ENCODE assay signal across 20 mouse cellular contexts in the genomic region with DNA sequence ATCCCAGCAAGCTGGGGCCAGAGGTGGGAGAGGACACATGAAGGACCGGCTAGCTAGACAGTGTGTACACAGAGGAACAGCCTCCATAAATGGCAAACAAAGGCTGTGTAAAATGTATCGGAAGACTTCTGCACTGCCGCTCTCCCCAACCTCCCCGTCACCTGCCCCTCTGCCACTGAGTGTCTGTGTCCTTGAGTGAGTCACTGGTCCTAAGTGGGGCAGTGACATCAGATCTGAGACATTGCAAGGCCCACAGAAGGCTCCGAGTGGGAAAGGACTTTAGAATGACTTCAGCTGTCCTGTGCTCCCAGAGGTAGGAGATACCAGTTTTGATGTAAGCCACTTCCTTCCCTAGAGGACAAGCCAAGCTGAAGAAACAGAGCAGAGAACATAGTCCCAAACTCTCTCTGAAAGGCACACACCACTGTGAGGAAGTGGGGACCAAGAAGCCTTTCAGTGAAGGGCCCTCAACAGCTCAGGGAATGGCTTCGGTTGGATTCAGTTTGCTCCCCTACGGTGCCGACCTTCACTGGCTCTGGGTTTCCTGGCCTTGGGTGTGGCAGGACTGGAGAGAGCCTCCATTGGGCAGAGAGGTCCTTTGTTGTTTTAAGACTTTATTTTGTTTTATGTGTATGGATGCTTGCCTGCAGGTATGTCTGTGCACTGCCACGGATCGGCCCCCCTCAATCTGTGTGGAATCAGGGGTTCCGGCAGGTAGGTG. TPM values are rescaled to one million over a fixed set of nuclear protein-coding genes. Genes with fewer than 3 reads are reported as not detected.
DNase-seq lines count a peak whose midpoint lies in the region; TF ChIP-seq lines count a peak whose summit lies in the region.
"Had no signal": no experiment of that assay in that cellular context is flagged by ENCODE, and none has a peak within 500 bp of the region (broad histone marks: within the 10 kb centered on the region; RNA-seq: fewer than 3 reads in every experiment).

No protein-coding gene starts in this region.

- 0 out of 4 replicates have a peak overlapping the region, but pooled peaks of 1 of the 2 experiments have one; percentile 21 for H3K4me3 ChIP-seq in ES-E14 (ENCODE audit: insufficient read depth in 1 of 2, low read depth in 1 of 2, low read length in 2 of 2, poor library complexity in 1 of 2, severe bottlenecking in 1 of 2)
- H3K4me3 ChIP-seq: embryonic facial prominence, embryonic 15.5 days; erythroblast, embryonic 14.5 days; heart, embryonic 13.5 days; hindbrain, embryonic 12.5 days had no signal

- no peaks in the 10 kb centered on the region for H3K9me3 ChIP-seq in ES-E14 (ENCODE audit: control insufficient read depth, insufficient read depth, low read depth, low read length)
- H3K9me3 ChIP-seq: embryonic facial prominence, embryonic 15.5 days; heart, embryonic 13.5 days; hindbrain, embryonic 12.5 days had no signal

- H3K9ac ChIP-seq in ES-E14 (ENCODE audit: insufficient read depth, low read depth, low read length, poor library complexity, severe bottlenecking), result peak overlapping the region; percentile 4; the same call in 1 of the 2 replicates
- H3K9ac ChIP-seq: embryonic facial prominence, embryonic 15.5 days; heart, embryonic 13.5 days; hindbrain, embryonic 12.5 days had no signal

- H3K36me3 ChIP-seq in ES-E14 (ENCODE audit: control insufficient read depth, insufficient read depth, low read length, poor library complexity, severe bottlenecking), result no peaks in the 10 kb centered on the region
- H3K36me3 ChIP-seq: embryonic facial prominence, embryonic 15.5 days; heart, embryonic 13.5 days; hindbrain, embryonic 12.5 days had no signal

- H3K4me1 ChIP-seq in ES-E14 (ENCODE audit: control insufficient read depth in 2 of 2, insufficient read depth in 2 of 2, low read length in 2 of 2, poor library complexity in 1 of 2), result peaks cover 12 to 21% of the 10 kb centered on the region in 2 experiments

- peak; percentile 81 to 88 for DNase-seq in adrenal gland, adult (ENCODE audit: inconsistent age in 2 of 2, low spot score in 1 of 2)
- DNase-seq in adrenal gland, postnatal 4 days (ENCODE audit: low spot score in 2 of 2), result no peak
- DNase-seq in 416B (ENCODE audit: low read depth), result peak; percentile 58
- no peak for DNase-seq in ES-E14 (ENCODE audit: low read depth, low spot score)
- peak; percentile 54 for DNase-seq in adrenal gland, postnatal 10 days
- no peak for DNase-seq in kidney, postnatal 10 days
- no peak for DNase-seq in MN1 (ENCODE audit: low spot score)
- DNase-seq in B cell, adult 2 months, result no peak
- DNase-seq: cerebellum, adult 11 months; cerebellum, adult 8-10 months; cerebellum, postnatal 14 days; embryo, embryonic 11 days; gastrocnemius, postnatal 25 days; heart, postnatal 4 days; kidney, adult 11 months had no signal

- in situ Hi-C loops in ES-E14 (cut with MboI; ENCODE audit: low sequenced_read_pairs in 2 of 2, unreplicated experiment in 2 of 2), result no loop called here

- H3K27ac ChIP-seq in ES-E14 (ENCODE audit: insufficient read depth, low read depth, low read length, poor library complexity, severe bottlenecking), result peak overlapping the region; percentile 36
- H3K27ac ChIP-seq: embryonic facial prominence, embryonic 15.5 days; heart, embryonic 13.5 days; hindbrain, embryonic 12.5 days; hindbrain, postnatal 0 days had no signal

TF ChIP-seq in ES-E14, 5 proteins besides CTCF, POLR2A, EP300 and RAD21:
- TF ChIP-seq CHD2 (IDR thresholded peaks at IDR 0.05; ENCODE audit: low read depth, low read length), result no peak
- TF ChIP-seq MAFK (IDR thresholded peaks at IDR 0.05; ENCODE audit: insufficient read depth, low read depth, low read length), result no peak
- no peak for TF ChIP-seq ZC3H11A (IDR thresholded peaks at IDR 0.05; ENCODE audit: borderline replicate concordance, low read depth, low read length)
- TF ChIP-seq ZNF384 (IDR thresholded peaks at IDR 0.05; ENCODE audit: low read depth, low read length), result no peak
- TF ChIP-seq HCFC1 (IDR thresholded peaks at IDR 0.05; ENCODE audit: borderline replicate concordance, insufficient read depth, low read length), result no peak

RNA-seq across cellular contexts. Expression of a gene that starts 4.9 kb away (rescaled TPM):
- total RNA-seq in adrenal gland, postnatal 4 days (2021), result 10 to 100 TPM; 77.6 to 83.7 TPM
- 122 and 158 TPM in 2 replicates for total RNA-seq in ES-E14 (2012; rRNA removed)
- 10 to 100 TPM; 45.4 to 45.5 TPM for total RNA-seq in adrenal gland, postnatal 10 days (2021)

RNA-seq across cellular contexts. Expression of a gene that starts 37.5 kb away (rescaled TPM):
- 10 to 100 TPM; 24.0 to 24.6 TPM for total RNA-seq in adrenal gland, postnatal 4 days (2021)
- 34.0 and 54.5 TPM in 2 replicates for total RNA-seq in ES-E14 (2012; rRNA removed)
- 10 to 100 TPM; 22.3 to 23.9 TPM for total RNA-seq in adrenal gland, postnatal 10 days (2021)

RNA-seq across cellular contexts. Expression of a gene that starts 37.8 kb away (rescaled TPM):
- 1 to 10 TPM in 1 of 2 experiments, under 1 TPM in 1; 0.42 to 1.0 TPM for total RNA-seq in adrenal gland, postnatal 4 days (2021)
- total RNA-seq in ES-E14 (2012; rRNA removed), result 0.76 and 1.3 TPM in 2 replicates
- under 1 TPM; 0.18 to 0.27 TPM for total RNA-seq in adrenal gland, postnatal 10 days (2021)
- total RNA-seq: gastrocnemius, postnatal 25 days; heart, postnatal 4 days had no signal

RNA-seq across cellular contexts. Expression of a gene that starts 53.8 kb away (rescaled TPM):
- total RNA-seq in adrenal gland, postnatal 4 days (2021), result 10 to 100 TPM; 47.0 to 56.6 TPM
- total RNA-seq in ES-E14 (2012; rRNA removed), result 34.0 and 51.7 TPM in 2 replicates
- 10 to 100 TPM; 41.9 to 44.0 TPM for total RNA-seq in adrenal gland, postnatal 10 days (2021)

RNA-seq across cellular contexts. Expression of a gene that starts 54.1 kb away (rescaled TPM):
- 10 to 100 TPM; 21.0 to 23.6 TPM for total RNA-seq in adrenal gland, postnatal 4 days (2021)
- 32.5 and 49.1 TPM in 2 replicates for total RNA-seq in ES-E14 (2012; rRNA removed)
- total RNA-seq in adrenal gland, postnatal 10 days (2021), result 10 to 100 TPM in 1 of 2 experiments, 1 to 10 TPM in 1; 8.4 to 12.8 TPM

Comparison
In these comparisons a context has a peak if more than half of its experiments do, and no peak if none do; other contexts are left out.
1. DNase-seq: peak in adrenal gland, adult (2 of 2), 416B (single experiment) and adrenal gland, postnatal 10 days (single experiment); none in adrenal gland, postnatal 4 days (0 of 2), ES-E14 (single experiment), kidney, postnatal 10 days (single experiment), MN1 (single experiment) and B cell, adult 2 months (0 of 2).